Mouse (Mus musculus): Measurements from ENCODE around the gene Itga1. TPM values are rescaled to one million over a fixed set of nuclear protein-coding genes. Genes with fewer than 3 reads are reported as not detected.

The Itga1 gene
- polyA plus RNA-seq, 1 experiment from 2014 or later = 29.6 TPM

GRCm38 (mm10) chr13:114999582-114999981 is 102.2 kb downstream of the Itga1 start:
- ATAC-seq (ENCODE audit: insufficient read depth, low FRiP score) = no peak
- Histone ChIP-seq H3K4me2 (ENCODE audit: low read depth, low read length) (no peak overlapping the region), H3K9me3 (replicated peaks; ENCODE audit: control insufficient read depth, low read length) (no peaks in the 10 kb centered on the region), H3K27ac (ENCODE audit: low read length) (no peak overlapping the region), H3K9ac (ENCODE audit: low read length) (no peak overlapping the region), H3K4me1 (ENCODE audit: control insufficient read depth, insufficient read depth, low read length) (no peaks in the 10 kb centered on the region), H3K27me3 (ENCODE audit: control insufficient read depth, insufficient read depth, low read length) (no peaks in the 10 kb centered on the region), H3K36me3 (ENCODE audit: control insufficient read depth, insufficient read depth, low read length) (0 out of 2 replicates have a peak, but pooled peaks cover 4% of the 10 kb centered on the region), H3K4me3 (replicated peaks; ENCODE audit: low read length) (no peak overlapping the region)
- WGBS = 87% methylated on average over 4 of the region's 4 CpGs

GRCm38 (mm10) chr13:114998100-114998499 is 103.7 kb downstream of the Itga1 start:
- Histone ChIP-seq H3K9me3 (replicated peaks; ENCODE audit: control insufficient read depth, low read length) (no peaks in the 10 kb centered on the region), H3K9ac (ENCODE audit: low read length) (no peak overlapping the region), H3K4me3 (replicated peaks; ENCODE audit: low read length) (no peak overlapping the region), H3K27ac (ENCODE audit: low read length) (no peak overlapping the region), H3K27me3 (ENCODE audit: control insufficient read depth, insufficient read depth, low read length) (no peaks in the 10 kb centered on the region), H3K36me3 (ENCODE audit: control insufficient read depth, insufficient read depth, low read length) (0 out of 2 replicates have a peak, but pooled peaks cover 4% of the 10 kb centered on the region), H3K4me1 (ENCODE audit: control insufficient read depth, insufficient read depth, low read length) (no peaks in the 10 kb centered on the region), H3K4me2 (ENCODE audit: low read depth, low read length) (no peak overlapping the region)
- ATAC-seq (ENCODE audit: insufficient read depth, low FRiP score) = no peak
- WGBS = 91% methylated on average over 10 of the region's 10 CpGs

GRCm38 (mm10) chr13:114992260-114993014 is 109.3 kb downstream of the Itga1 start:
- ATAC-seq (ENCODE audit: insufficient read depth, low FRiP score) = no peak
- WGBS = 57% methylated on average over 14 of the region's 14 CpGs
- Histone ChIP-seq H3K27me3 (ENCODE audit: control insufficient read depth, insufficient read depth, low read length) (no peaks in the 10 kb centered on the region), H3K9me3 (replicated peaks; ENCODE audit: control insufficient read depth, low read length) (no peaks in the 10 kb centered on the region), H3K4me1 (ENCODE audit: control insufficient read depth, insufficient read depth, low read length) (no peaks in the 10 kb centered on the region), H3K36me3 (ENCODE audit: control insufficient read depth, insufficient read depth, low read length) (peaks cover 4% of the 10 kb centered on the region; the same call in 1 of the 2 replicates), H3K4me3 (replicated peaks; ENCODE audit: low read length) (no peak overlapping the region), H3K27ac (ENCODE audit: low read length) (no peak overlapping the region), H3K4me2 (ENCODE audit: low read depth, low read length) (no peak overlapping the region), H3K9ac (ENCODE audit: low read length) (no peak overlapping the region)

- Histone ChIP-seq H3K27ac (ENCODE audit: low read length) (no peak overlapping the region), H3K9me3 (replicated peaks; ENCODE audit: control insufficient read depth, low read length) (no peaks in the 10 kb centered on the region), H3K9ac (ENCODE audit: low read length) (no peak overlapping the region), H3K4me2 (ENCODE audit: low read depth, low read length) (no peak overlapping the region), H3K36me3 (ENCODE audit: control insufficient read depth, insufficient read depth, low read length) (peaks cover 4% of the 10 kb centered on the region; the same call in 1 of the 2 replicates), H3K27me3 (ENCODE audit: control insufficient read depth, insufficient read depth, low read length) (no peaks in the 10 kb centered on the region), H3K4me1 (ENCODE audit: control insufficient read depth, insufficient read depth, low read length) (no peaks in the 10 kb centered on the region), H3K4me3 (replicated peaks; ENCODE audit: low read length) (no peak overlapping the region)
- 65% methylated on average over 6 of the region's 6 CpGs for WGBS
- no peak for ATAC-seq (ENCODE audit: insufficient read depth, low FRiP score)
Measured at GRCm38 (mm10) chr13:114987668-114988067, 114.1 kb downstream of the Itga1 start.

- Histone ChIP-seq H3K4me1 (ENCODE audit: control insufficient read depth, insufficient read depth, low read length) (no peaks in the 10 kb centered on the region), H3K4me2 (ENCODE audit: low read depth, low read length) (no peak overlapping the region), H3K27ac (ENCODE audit: low read length) (no peak overlapping the region), H3K9ac (ENCODE audit: low read length) (no peak overlapping the region), H3K36me3 (ENCODE audit: control insufficient read depth, insufficient read depth, low read length) (peaks cover 3% of the 10 kb centered on the region; the same call in 1 of the 2 replicates), H3K27me3 (ENCODE audit: control insufficient read depth, insufficient read depth, low read length) (no peaks in the 10 kb centered on the region), H3K9me3 (replicated peaks; ENCODE audit: control insufficient read depth, low read length) (no peaks in the 10 kb centered on the region), H3K4me3 (replicated peaks; ENCODE audit: low read length) (no peak overlapping the region)
- WGBS = 61% methylated on average over 2 of the region's 2 CpGs
- no peak for ATAC-seq (ENCODE audit: insufficient read depth, low FRiP score)
Measured at GRCm38 (mm10) chr13:114987161-114987560, 114.6 kb downstream of the Itga1 start.

GRCm38 (mm10) chr13:114984658-114985057 is 117.1 kb downstream of the Itga1 start:
- H3K27ac ChIP-seq (ENCODE audit: low read length) = no peak overlapping the region
- no peak overlapping the region for H3K9ac ChIP-seq (ENCODE audit: low read length)
- H3K4me2 ChIP-seq (ENCODE audit: low read depth, low read length) = no peak overlapping the region
- 63% methylated on average over 1 of the region's 1 CpGs for WGBS
- no peaks in the 10 kb centered on the region for H3K9me3 ChIP-seq (replicated peaks; ENCODE audit: control insufficient read depth, low read length)
- no peaks in the 10 kb centered on the region for H3K27me3 ChIP-seq (ENCODE audit: control insufficient read depth, insufficient read depth, low read length)
- no peaks in the 10 kb centered on the region for H3K36me3 ChIP-seq (ENCODE audit: control insufficient read depth, insufficient read depth, low read length)
- H3K4me1 ChIP-seq (ENCODE audit: control insufficient read depth, insufficient read depth, low read length) = no peaks in the 10 kb centered on the region
- H3K4me3 ChIP-seq (replicated peaks; ENCODE audit: low read length) = no peak overlapping the region
- ATAC-seq (ENCODE audit: insufficient read depth, low FRiP score) = no peak

- Histone ChIP-seq H3K27ac (ENCODE audit: low read length) (no peak overlapping the region), H3K9ac (ENCODE audit: low read length) (no peak overlapping the region), H3K4me3 (replicated peaks; ENCODE audit: low read length) (no peak overlapping the region), H3K27me3 (ENCODE audit: control insufficient read depth, insufficient read depth, low read length) (no peaks in the 10 kb centered on the region), H3K4me2 (ENCODE audit: low read depth, low read length) (no peak overlapping the region), H3K9me3 (replicated peaks; ENCODE audit: control insufficient read depth, low read length) (no peaks in the 10 kb centered on the region), H3K36me3 (ENCODE audit: control insufficient read depth, insufficient read depth, low read length) (no peaks in the 10 kb centered on the region), H3K4me1 (ENCODE audit: control insufficient read depth, insufficient read depth, low read length) (no peaks in the 10 kb centered on the region)
- no peak for ATAC-seq (ENCODE audit: insufficient read depth, low FRiP score)
- WGBS = 83% methylated on average over 7 of the region's 7 CpGs
Measured at GRCm38 (mm10) chr13:114983116-114983515, 118.6 kb downstream of the Itga1 start.

GRCm38 (mm10) chr13:114980831-114981419 is 120.8 kb downstream of the Itga1 start:
- Histone ChIP-seq H3K4me3 (replicated peaks; ENCODE audit: low read length) (no peak overlapping the region), H3K27me3 (ENCODE audit: control insufficient read depth, insufficient read depth, low read length) (no peaks in the 10 kb centered on the region), H3K4me1 (ENCODE audit: control insufficient read depth, insufficient read depth, low read length) (no peaks in the 10 kb centered on the region), H3K36me3 (ENCODE audit: control insufficient read depth, insufficient read depth, low read length) (no peaks in the 10 kb centered on the region), H3K27ac (ENCODE audit: low read length) (no peak overlapping the region), H3K9ac (ENCODE audit: low read length) (no peak overlapping the region), H3K4me2 (ENCODE audit: low read depth, low read length) (no peak overlapping the region), H3K9me3 (replicated peaks; ENCODE audit: control insufficient read depth, low read length) (no peaks in the 10 kb centered on the region)
- WGBS = 51% methylated on average over 10 of the region's 10 CpGs
- ATAC-seq (ENCODE audit: insufficient read depth, low FRiP score) = no peak

GRCm38 (mm10) chr13:114974484-114975042 is 127.2 kb downstream of the Itga1 start:
- ATAC-seq (ENCODE audit: insufficient read depth, low FRiP score) = no peak; the same call in 1 of the 2 replicates
- no peaks in the 10 kb centered on the region for H3K27me3 ChIP-seq (ENCODE audit: control insufficient read depth, insufficient read depth, low read length)
- no peak overlapping the region for H3K4me2 ChIP-seq (ENCODE audit: low read depth, low read length)
- H3K36me3 ChIP-seq (ENCODE audit: control insufficient read depth, insufficient read depth, low read length) = no peaks in the 10 kb centered on the region
- WGBS = 44% methylated on average over 6 of the region's 6 CpGs
- H3K4me3 ChIP-seq (replicated peaks; ENCODE audit: low read length) = no peak overlapping the region
- no peak overlapping the region for H3K9ac ChIP-seq (ENCODE audit: low read length)
- peak overlapping the region; percentile 31; the same call in 1 of the 2 replicates for H3K27ac ChIP-seq (ENCODE audit: low read length)
- peaks cover 4% of the 10 kb centered on the region; the same call in 1 of the 2 replicates for H3K4me1 ChIP-seq (ENCODE audit: control insufficient read depth, insufficient read depth, low read length)
- H3K9me3 ChIP-seq (replicated peaks; ENCODE audit: control insufficient read depth, low read length) = no peaks in the 10 kb centered on the region

All from stomach, embryonic 16.5 days (tissue).